Mouse (Mus musculus) hindbrain, embryonic 11.5 days (tissue): ENCODE results near the gene Csf1. TPM values are rescaled to one million over a fixed set of nuclear protein-coding genes. Genes with fewer than 3 reads are reported as not detected.

Experiments used
- ATAC-seq: fragments of 200-750 bp; cut with Nextera tagmentation; 2 replicates; pipeline ENCODE4 v1.8.0; 2017; ENCODE audit warnings: mild to moderate bottlenecking, moderate TSS enrichment, moderate library complexity; ENCODE audit not compliant: low FRiP score
- DNase-seq: peaks from one replicate; pipeline ENCODE4 v3.0.0-alpha.2; 2015; ENCODE audit warnings: low spot score
- H3K27ac ChIP-seq: fragments of 300-500 bp; sonication (generic); 2 replicates; pipeline ENCODE4 v1.5.1; 2014; ENCODE audit warnings: mild to moderate bottlenecking, low read depth, low read length
- H3K27me3 ChIP-seq: fragments of 300-500 bp; sonication (generic); 2 replicates; pipeline ENCODE4 v1.6.1; 2014; ENCODE audit warnings: mild to moderate bottlenecking, low read length, moderate library complexity, mixed read lengths; ENCODE audit not compliant: control insufficient read depth, insufficient read depth
- H3K36me3 ChIP-seq: fragments of 300-500 bp; sonication (generic); 2 replicates; pipeline ENCODE4 v1.6.1; 2014; ENCODE audit warnings: mild to moderate bottlenecking, low read length, moderate library complexity, mixed read lengths; ENCODE audit not compliant: control insufficient read depth, insufficient read depth
- H3K4me1 ChIP-seq: fragments of 300-500 bp; sonication (generic); replicated peaks from 2 replicates; pipeline ENCODE4 v1.6.1; 2014; ENCODE audit warnings: low read length, mixed read lengths; ENCODE audit not compliant: control insufficient read depth, insufficient read depth
- H3K4me2 ChIP-seq: fragments of 300-500 bp; sonication (generic); replicated peaks from 2 replicates; pipeline ENCODE4 v1.6.1; 2014; ENCODE audit warnings: mild to moderate bottlenecking, low read depth, low read length
- H3K4me3 ChIP-seq: fragments of 300-500 bp; sonication (generic); 2 replicates; pipeline ENCODE4 v1.5.1; 2014; ENCODE audit warnings: low read depth, low read length
- H3K9ac ChIP-seq: fragments of 300-500 bp; sonication (generic); 2 replicates; pipeline ENCODE4 v1.6.1; 2014; ENCODE audit warnings: low read depth, low read length
- H3K9me3 ChIP-seq: fragments of 300-500 bp; sonication (generic); 2 replicates; pipeline ENCODE4 v1.6.1; 2016; ENCODE audit warnings: low read length; ENCODE audit not compliant: control insufficient read depth
- WGBS: fragments of 180-500 bp; shearing (Covaris S2); extraction: QIAGEN DNeasy Blood & Tissue Kit; methylation state at CpG from one replicate; pipeline ENCODE4 v1.1.7; 2014; 5-methylcytosine and 5-hydroxymethylcytosine counted together
- polyA plus RNA-seq: library from polyadenylated mRNA; unstranded; fragments of >200 nt; fragmentation: Nextera tagmentation; extraction: Ambion mirVana; gene quantifications from 2 replicates; pipeline ENCODE4 v1.2.1, GENCODE M21; 2014

Gene Csf1
- polyA plus RNA-seq, 1 experiment from 2014 or later: 5.3 TPM

DNA sequence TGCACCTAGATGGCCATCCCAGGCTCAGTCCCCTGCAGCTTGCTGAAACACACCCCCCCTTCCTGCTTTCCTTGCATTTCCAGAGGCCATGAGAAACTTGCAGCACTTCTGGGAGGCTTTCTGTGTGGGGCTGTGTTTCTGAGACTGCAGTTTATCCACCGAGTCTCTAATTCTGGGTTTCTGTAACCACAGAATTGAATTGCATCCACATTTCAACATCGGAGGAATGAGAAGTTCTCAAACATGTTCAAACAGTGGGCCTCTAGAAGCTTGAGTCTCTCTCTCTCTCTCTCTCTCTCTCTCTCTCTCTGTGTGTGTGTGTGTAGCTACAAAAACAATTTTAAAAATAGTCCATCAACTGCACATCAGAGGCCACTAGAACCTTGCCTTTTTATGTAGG is 9.4 kb upstream of the Csf1 start:
- Histone ChIP-seq H3K36me3 (no peaks in the 10 kb centered on the region), H3K4me1 (no peaks in the 10 kb centered on the region), H3K9ac (no peak overlapping the region), H3K27me3 (no peaks in the 10 kb centered on the region), H3K4me3 (no peak overlapping the region), H3K4me2 (no peak overlapping the region), H3K27ac (no peak overlapping the region), H3K9me3 (no peaks in the 10 kb centered on the region)
- no peak for ATAC-seq
- WGBS: 87% methylated on average over 2 of the region's 2 CpGs
- no peak for DNase-seq

DNA sequence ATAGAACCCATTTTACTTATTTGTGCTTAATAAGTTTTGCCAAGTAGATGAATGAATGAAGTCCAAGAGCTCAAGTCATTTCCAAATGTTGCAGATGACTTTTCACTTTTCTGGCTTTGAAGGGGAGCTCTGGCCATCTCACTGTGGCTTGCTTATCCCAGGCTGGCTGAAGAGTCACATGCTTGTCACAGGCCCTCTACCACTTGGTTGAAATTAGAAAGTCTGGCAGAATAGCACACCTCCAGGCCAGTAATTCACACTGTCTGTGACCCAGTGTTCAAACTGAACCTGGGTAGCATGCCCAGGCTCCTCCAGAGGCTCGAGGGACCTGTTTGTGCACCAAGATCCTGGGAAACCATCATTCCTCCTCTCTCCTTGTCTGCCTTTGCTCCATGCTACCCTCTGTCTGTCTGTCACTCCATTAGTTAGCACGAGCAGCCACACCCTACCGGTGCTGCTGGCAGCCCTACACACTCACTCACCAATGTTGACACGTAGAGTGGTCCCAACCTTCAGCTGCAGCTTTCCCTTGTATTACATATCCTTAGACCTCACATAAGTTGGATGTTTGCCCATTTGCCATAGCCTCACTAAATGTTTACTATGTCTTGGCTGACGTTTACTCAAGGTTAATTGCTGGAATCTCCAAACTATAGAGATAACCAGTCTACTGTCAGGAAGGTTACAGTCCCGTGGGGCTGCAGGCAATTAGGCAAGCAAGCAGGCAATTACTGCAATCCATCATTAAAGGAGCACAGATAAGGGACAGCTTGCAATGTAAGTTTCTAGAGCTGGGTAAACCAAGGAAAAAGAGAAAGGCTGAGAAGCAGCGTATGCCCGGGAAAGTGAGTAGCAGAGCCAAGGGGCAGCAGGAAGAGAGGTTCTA is 8.1 kb upstream of the Csf1 start:
- H3K9me3 ChIP-seq: no peaks in the 10 kb centered on the region
- no peaks in the 10 kb centered on the region for H3K27me3 ChIP-seq
- no peak overlapping the region for H3K4me2 ChIP-seq
- DNase-seq (no peak), ATAC-seq (no peak)
- no peak overlapping the region for H3K9ac ChIP-seq
- WGBS: 73% methylated on average over 8 of the region's 8 CpGs
- H3K36me3 ChIP-seq: no peaks in the 10 kb centered on the region
- H3K4me3 ChIP-seq: no peak overlapping the region
- H3K4me1 ChIP-seq: no peaks in the 10 kb centered on the region
- no peak overlapping the region for H3K27ac ChIP-seq

DNA sequence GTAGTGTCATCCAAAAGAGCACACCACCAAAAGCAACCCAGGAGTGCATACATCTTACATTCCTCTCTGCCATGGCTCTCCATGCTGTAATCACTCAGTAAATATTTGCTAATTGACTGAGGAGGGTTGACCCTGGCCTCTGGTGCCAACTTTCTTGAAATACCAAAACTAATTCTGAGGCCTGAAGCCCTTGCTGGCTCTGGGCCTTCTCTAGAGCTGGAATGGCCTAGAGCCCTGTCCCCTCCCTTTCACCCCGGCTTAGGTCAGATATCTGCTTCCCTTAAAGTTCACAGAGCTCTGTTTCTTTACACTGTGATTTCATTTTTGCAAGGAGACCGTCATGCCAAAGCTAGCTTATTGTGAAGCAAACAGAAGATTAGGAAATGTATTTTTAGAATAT is 6.5 kb upstream of the Csf1 start:
- H3K27me3 ChIP-seq: no peaks in the 10 kb centered on the region
- H3K4me2 ChIP-seq: no peak overlapping the region
- no peaks in the 10 kb centered on the region for H3K36me3 ChIP-seq
- H3K9ac ChIP-seq: no peak overlapping the region
- 69% methylated on average over 2 of the region's 2 CpGs for WGBS
- no peak for DNase-seq
- ATAC-seq: no peak
- no peak overlapping the region for H3K27ac ChIP-seq
- no peaks in the 10 kb centered on the region for H3K4me1 ChIP-seq
- no peak overlapping the region for H3K4me3 ChIP-seq
- H3K9me3 ChIP-seq: no peaks in the 10 kb centered on the region

DNA sequence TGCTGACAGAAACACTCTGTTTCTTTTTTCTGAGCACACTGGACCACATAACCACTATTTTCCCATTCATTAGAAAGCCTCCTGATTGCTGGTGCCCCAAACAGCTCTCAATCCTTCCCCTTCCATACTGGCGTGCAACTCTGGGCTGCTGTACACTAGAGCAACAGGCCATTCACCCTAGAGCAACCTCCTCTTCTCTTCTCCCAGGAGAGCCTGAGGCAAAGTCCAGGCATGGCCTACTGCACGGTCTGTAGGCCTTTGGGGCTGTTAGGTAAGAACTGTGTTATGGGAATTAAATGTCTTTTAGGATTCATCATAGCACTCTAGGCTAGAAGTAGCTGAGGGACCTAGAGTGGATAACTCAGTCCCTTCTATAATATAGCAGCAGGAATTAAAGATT is 5.7 kb upstream of the Csf1 start:
- H3K27ac ChIP-seq: no peak overlapping the region
- no peaks in the 10 kb centered on the region; the same call in 1 of the 2 replicates for H3K4me1 ChIP-seq
- DNase-seq (no peak), ATAC-seq (no peak)
- H3K27me3 ChIP-seq: no peaks in the 10 kb centered on the region
- 81% methylated on average over 2 of the region's 2 CpGs for WGBS
- H3K36me3 ChIP-seq: no peaks in the 10 kb centered on the region
- H3K9ac ChIP-seq: no peak overlapping the region
- H3K4me2 ChIP-seq: no peak overlapping the region
- H3K4me3 ChIP-seq: no peak overlapping the region
- H3K9me3 ChIP-seq: no peaks in the 10 kb centered on the region

DNA sequence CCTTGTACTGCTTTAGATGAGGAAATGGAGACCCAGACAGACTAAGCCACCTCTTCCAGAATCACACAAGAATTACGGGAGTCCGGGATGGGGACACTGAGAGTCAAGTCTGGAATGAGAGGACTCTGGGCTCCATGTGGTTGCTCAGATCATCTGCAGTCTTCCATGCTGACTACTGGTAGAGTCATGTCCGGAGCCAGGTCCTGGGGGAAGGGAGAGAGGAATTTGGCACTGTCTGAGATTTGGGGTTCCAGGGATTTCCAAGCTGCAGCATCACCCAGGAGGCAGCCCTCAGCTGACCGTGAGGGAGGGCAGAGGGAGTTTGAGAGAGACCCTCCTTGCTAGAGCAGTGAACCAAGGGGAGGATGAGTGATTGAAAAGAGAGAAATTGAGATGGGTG is 3.3 kb upstream of the Csf1 start:
- Histone ChIP-seq H3K9me3 (no peaks in the 10 kb centered on the region), H3K9ac (no peak overlapping the region), H3K4me2 (no peak overlapping the region), H3K4me3 (no peak overlapping the region), H3K27ac (no peak overlapping the region), H3K36me3 (no peaks in the 10 kb centered on the region), H3K4me1 (no peaks in the 10 kb centered on the region; the same call in 1 of the 2 replicates), H3K27me3 (no peaks in the 10 kb centered on the region)
- WGBS: 87% methylated on average over 4 of the region's 4 CpGs
- no peak for ATAC-seq
- DNase-seq: no peak

DNA sequence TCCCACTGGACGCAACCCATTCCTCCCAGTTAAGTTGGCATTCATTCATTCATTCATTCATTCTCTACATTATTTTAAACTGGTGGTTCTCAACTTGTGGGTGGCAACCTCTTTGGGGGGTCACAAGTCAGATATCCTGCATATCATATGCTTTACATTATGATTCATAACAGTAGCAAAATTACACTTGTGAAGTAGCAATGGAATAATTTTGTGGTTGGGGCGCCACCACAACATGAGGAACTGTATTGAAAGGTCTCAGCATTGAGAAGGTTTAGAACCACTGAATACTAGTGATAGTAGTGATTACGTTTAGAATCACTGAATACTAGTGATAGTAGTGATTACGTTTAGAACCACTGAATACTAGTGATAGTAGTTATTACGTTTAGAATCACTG is 1.2 kb upstream of the Csf1 start:
- Histone ChIP-seq H3K27me3 (no peaks in the 10 kb centered on the region), H3K4me1 (no peaks in the 10 kb centered on the region; the same call in 1 of the 2 replicates), H3K4me3 (no peak overlapping the region), H3K4me2 (no peak overlapping the region), H3K27ac (no peak overlapping the region), H3K9ac (no peak overlapping the region), H3K36me3 (no peaks in the 10 kb centered on the region), H3K9me3 (no peaks in the 10 kb centered on the region)
- DNase-seq (no peak), ATAC-seq (no peak)
- 96% methylated on average over 5 of the region's 5 CpGs for WGBS

DNA sequence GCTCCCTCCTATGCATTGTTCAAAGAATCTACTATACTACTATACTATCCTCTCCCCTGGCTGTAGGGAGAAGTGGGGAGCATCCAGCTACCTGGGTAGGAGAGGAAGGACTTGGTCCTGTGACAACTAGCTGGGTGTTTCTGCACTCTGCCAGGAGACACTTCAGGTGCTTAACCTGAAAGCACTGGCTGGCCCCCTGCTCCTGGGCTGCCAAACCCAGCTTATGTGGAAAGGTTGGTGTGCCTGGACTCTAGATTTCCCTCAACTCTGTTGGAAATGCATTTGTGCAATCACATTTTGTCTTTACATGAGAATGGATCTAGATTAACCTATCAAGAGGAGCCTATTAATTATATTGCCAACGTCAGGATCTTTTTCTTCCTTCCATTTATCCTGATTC is 502 bp upstream of the Csf1 start:
- peak overlapping the region; percentile 90 for H3K4me2 ChIP-seq
- H3K4me3 ChIP-seq: no peak overlapping the region; the same call in 1 of the 2 replicates
- no peaks in the 10 kb centered on the region for H3K9me3 ChIP-seq
- DNase-seq: no peak
- no peaks in the 10 kb centered on the region; the same call in 1 of the 2 replicates for H3K4me1 ChIP-seq
- peak overlapping the region; percentile 82 for H3K9ac ChIP-seq
- WGBS: 66% methylated on average over 1 of the region's 1 CpGs
- ATAC-seq: no peak
- H3K27me3 ChIP-seq: no peaks in the 10 kb centered on the region
- no peaks in the 10 kb centered on the region for H3K36me3 ChIP-seq
- no peak overlapping the region; the same call in 1 of the 2 replicates for H3K27ac ChIP-seq

DNA sequence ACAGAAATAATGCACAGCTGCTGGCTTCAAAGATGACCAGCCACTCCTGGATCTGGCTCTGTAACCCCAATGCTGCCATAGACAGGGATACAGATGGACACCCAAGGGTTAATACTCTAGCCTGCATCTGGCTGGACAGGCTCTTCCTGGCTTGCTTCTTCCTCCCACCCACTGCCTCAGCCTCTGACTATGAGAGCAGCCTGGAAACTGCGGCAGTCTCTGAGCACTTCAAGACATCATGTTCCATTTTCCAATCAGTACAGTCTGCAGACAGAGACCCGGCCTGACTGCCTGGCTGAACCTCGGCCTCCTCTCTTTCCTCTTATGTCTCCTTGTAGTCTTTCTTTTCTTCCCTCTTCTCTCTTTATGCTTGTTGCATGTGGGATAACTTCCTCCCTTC is 1.6 kb downstream of the Csf1 start:
- WGBS: 42% methylated on average over 3 of the region's 3 CpGs
- no peak overlapping the region; the same call in 1 of the 2 replicates for H3K4me3 ChIP-seq
- no peak for DNase-seq
- H3K9me3 ChIP-seq: no peaks in the 10 kb centered on the region
- H3K27ac ChIP-seq: no peak overlapping the region
- H3K36me3 ChIP-seq: no peaks in the 10 kb centered on the region
- no peaks in the 10 kb centered on the region; the same call in 1 of the 2 replicates for H3K4me1 ChIP-seq
- H3K9ac ChIP-seq: peak overlapping the region; percentile 82; the same call in 1 of the 2 replicates
- ATAC-seq: no peak
- peak overlapping the region; percentile 90; the same call in 1 of the 2 replicates for H3K4me2 ChIP-seq
- no peaks in the 10 kb centered on the region for H3K27me3 ChIP-seq

DNA sequence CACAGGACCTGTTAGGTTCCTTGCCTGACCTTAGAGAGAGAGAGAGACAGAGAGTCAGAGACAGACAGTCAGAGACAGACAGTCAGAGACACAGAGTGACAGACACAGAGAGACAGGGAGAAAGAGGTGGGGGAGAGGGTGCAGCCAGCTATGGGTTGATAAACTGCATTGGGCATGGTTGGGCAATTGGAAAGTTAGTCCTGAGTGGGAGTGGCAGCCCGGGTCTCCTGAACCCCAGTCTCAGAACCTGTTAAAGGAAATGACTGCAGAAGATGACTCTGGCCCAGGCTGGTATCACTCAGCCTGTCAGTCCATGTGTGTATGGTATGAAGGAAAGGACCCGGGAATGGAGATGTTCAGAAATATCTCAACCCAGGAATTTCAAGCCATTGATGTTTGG is 2.1 kb downstream of the Csf1 start:
- Histone ChIP-seq H3K9me3 (no peaks in the 10 kb centered on the region), H3K27ac (no peak overlapping the region), H3K4me2 (no peak overlapping the region), H3K4me3 (no peak overlapping the region), H3K36me3 (no peaks in the 10 kb centered on the region), H3K9ac (no peak overlapping the region), H3K4me1 (no peaks in the 10 kb centered on the region; the same call in 1 of the 2 replicates), H3K27me3 (no peaks in the 10 kb centered on the region)
- ATAC-seq (no peak), DNase-seq (no peak)
- WGBS: 76% methylated on average over 2 of the region's 2 CpGs
